Mouse (Mus musculus): Measurements from ENCODE around the gene Pla1a.

DNA sequence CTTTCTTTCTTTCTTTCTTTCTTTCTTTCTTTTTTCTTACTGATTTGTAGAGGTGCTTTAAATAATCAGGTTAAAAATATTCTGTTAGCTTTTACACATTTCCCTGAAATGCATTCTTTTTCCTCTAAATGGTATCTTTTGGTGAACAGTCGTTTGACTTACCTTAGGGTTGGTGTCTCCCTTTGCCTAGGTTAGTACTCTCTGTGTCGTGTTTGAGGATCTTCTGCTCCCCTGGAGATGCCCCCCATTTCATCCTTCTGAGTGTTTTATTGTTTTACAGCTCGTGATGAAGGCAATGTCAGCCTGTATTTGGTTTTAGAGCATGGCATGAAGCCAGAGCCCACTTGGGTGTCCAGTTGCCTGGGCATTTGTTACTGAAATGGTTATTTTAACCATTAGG, 53.5 kb downstream of the Pla1a start:
- no peak for TF ChIP-seq POLR2A (IDR thresholded peaks at IDR 0.05; ENCODE audit: extremely low read depth, insufficient read depth, low read length)
- no peak for TF ChIP-seq CTCF (IDR thresholded peaks at IDR 0.05; ENCODE audit: low read depth, low read length)

Measured in liver, adult 2 months (tissue).